Mouse (Mus musculus) MEL (cell line): ENCODE data around the gene Prkar1b. TPM values are rescaled to one million over a fixed set of nuclear protein-coding genes. Genes with fewer than 3 reads are reported as not detected.

Experiments
- DNase-seq: peaks from one replicate; pipeline ENCODE4 v3.0.0; 2011; ENCODE audit warnings: low read depth, low spot score
- H3K27ac ChIP-seq: 2 replicates; pipeline ENCODE4 v1.5.1; 2012; ENCODE audit warnings: low read depth, mild to moderate bottlenecking, control low read depth, low read length, moderate library complexity; ENCODE audit not compliant: control insufficient read depth
- H3K27me3 ChIP-seq, 2 experiments: fragments of 150-350 bp in 1 of 2; sonication (generic) in 1 of 2; 2 replicates each; pipeline ENCODE4 v1.6.1; 2012; ENCODE audit warnings: low read length in 2 of 2, mild to moderate bottlenecking in 2 of 2, improper control_type of control experiment in 1 of 2, moderate library complexity in 1 of 2; ENCODE audit not compliant: insufficient read depth in 2 of 2, control insufficient read depth in 1 of 2
- H3K36me3 ChIP-seq, 2 experiments: 2 replicates each; pipeline ENCODE4 v1.6.1; 2012 to 2014; ENCODE audit warnings: low read length in 2 of 2, improper control_type of control experiment in 1 of 2, inconsistent platforms in 1 of 2, mild to moderate bottlenecking in 1 of 2; ENCODE audit not compliant: insufficient read depth in 2 of 2, control insufficient read depth in 1 of 2
- H3K4me1 ChIP-seq, 2 experiments: fragments of 150-350 bp in 1 of 2; sonication (generic) in 1 of 2; 2 replicates each; pipeline ENCODE4 v1.6.1; 2012; ENCODE audit warnings: low read length in 2 of 2, improper control_type of control experiment in 1 of 2, mild to moderate bottlenecking in 1 of 2; ENCODE audit not compliant: insufficient read depth in 2 of 2, control insufficient read depth in 1 of 2
- H3K4me3 ChIP-seq, 2 experiments: fragments of 150-350 bp in 1 of 2; sonication (generic) in 1 of 2; 2 replicates each; pipeline ENCODE4 v1.5.1; 2012; ENCODE audit warnings: low read depth in 2 of 2, low read length in 2 of 2, mild to moderate bottlenecking in 2 of 2, moderate library complexity in 2 of 2, control low read depth in 1 of 2, improper control_type of control experiment in 1 of 2; ENCODE audit not compliant: control insufficient read depth in 1 of 2, insufficient read depth in 1 of 2
- H3K79me2 ChIP-seq: 2 replicates; pipeline ENCODE4 v1.6.1; 2012; ENCODE audit warnings: mild to moderate bottlenecking, low read length, moderate library complexity; ENCODE audit not compliant: control insufficient read depth, poor library complexity, insufficient read depth
- H3K9ac ChIP-seq: 2 replicates; pipeline ENCODE4 v1.6.1; 2012; ENCODE audit warnings: low read depth, mild to moderate bottlenecking, control low read depth, low read length, moderate library complexity; ENCODE audit not compliant: control insufficient read depth, poor library complexity, severe bottlenecking
- H3K9me3 ChIP-seq: fragments of 150-350 bp; sonication (generic); replicated peaks from 2 replicates; pipeline ENCODE4 v1.6.1; 2012; ENCODE audit warnings: mild to moderate bottlenecking, low read length, improper control_type of control experiment, moderate library complexity; ENCODE audit not compliant: insufficient read depth
- BHLHE40 ChIP-seq: IDR thresholded peaks from 2 replicates; pipeline ENCODE4 v1.6.1; 2012; ENCODE audit warnings: low read depth, mild to moderate bottlenecking, inconsistent platforms, low read length, improper control_type of control experiment, borderline replicate concordance
- CHD1 ChIP-seq: IDR thresholded peaks from 2 replicates; pipeline ENCODE4 v1.6.1; 2012; ENCODE audit warnings: low read depth, mild to moderate bottlenecking, inconsistent platforms, low read length, improper control_type of control experiment
- CHD2 ChIP-seq: IDR thresholded peaks from 2 replicates; pipeline ENCODE4 v1.6.1; 2011; ENCODE audit warnings: low read length, improper control_type of control experiment
- CTCF ChIP-seq, 3 experiments: IDR thresholded peaks in 2 of 3; conservative IDR thresholded peaks in 1 of 3; 2 replicates each; pipeline ENCODE4 v1.5.1; 2011 to 2012; ENCODE audit warnings: low read length in 3 of 3, low read depth in 2 of 3, mild to moderate bottlenecking in 2 of 3, improper control_type of control experiment in 1 of 3, inconsistent platforms in 1 of 3, mixed read lengths in 1 of 3, moderate library complexity in 1 of 3; ENCODE audit not compliant: control insufficient read depth in 1 of 3, insufficient read depth in 1 of 3, poor library complexity in 1 of 3, severe bottlenecking in 1 of 3
- ELF1 ChIP-seq: IDR thresholded peaks from 2 replicates; pipeline ENCODE4 v1.6.1; 2014; ENCODE audit warnings: low read depth, mild to moderate bottlenecking, inconsistent platforms, low read length, improper control_type of control experiment, moderate library complexity
- GATA1 ChIP-seq: IDR thresholded peaks from 2 replicates; pipeline ENCODE4 v1.6.1; 2011; ENCODE audit warnings: low read depth, low read length, improper control_type of control experiment
- HCFC1 ChIP-seq: IDR thresholded peaks from 2 replicates; pipeline ENCODE4 v1.6.1; 2012; ENCODE audit warnings: low read depth, mild to moderate bottlenecking, inconsistent platforms, low read length, improper control_type of control experiment, moderate library complexity
- JUND ChIP-seq: IDR thresholded peaks from 2 replicates; pipeline ENCODE4 v1.6.1; 2011; ENCODE audit warnings: low read depth, mild to moderate bottlenecking, improper control_type of control experiment, low read length
- MAFK ChIP-seq: IDR thresholded peaks from 2 replicates; pipeline ENCODE4 v1.6.1; 2011; ENCODE audit warnings: low read depth, mild to moderate bottlenecking, low read length, improper control_type of control experiment, borderline replicate concordance
- MAX ChIP-seq: IDR thresholded peaks from 2 replicates; pipeline ENCODE4 v1.6.1; 2011; ENCODE audit warnings: low read length, improper control_type of control experiment
- MAZ ChIP-seq: IDR thresholded peaks from 2 replicates; pipeline ENCODE4 v1.6.1; 2012; ENCODE audit warnings: low read depth, mild to moderate bottlenecking, inconsistent platforms, low read length, improper control_type of control experiment
- MXI1 ChIP-seq: IDR thresholded peaks from 2 replicates; pipeline ENCODE4 v1.6.1; 2011; ENCODE audit warnings: mild to moderate bottlenecking, low read depth, low read length, improper control_type of control experiment
- NELFE ChIP-seq: IDR thresholded peaks from 2 replicates; pipeline ENCODE4 v1.6.1; 2011; ENCODE audit warnings: low read depth, low read length, improper control_type of control experiment
- NRF1 ChIP-seq: IDR thresholded peaks from 2 replicates; pipeline ENCODE4 v1.6.1; 2014; ENCODE audit warnings: low read depth, mild to moderate bottlenecking, inconsistent platforms, low read length, improper control_type of control experiment, moderate library complexity; ENCODE audit not compliant: poor library complexity, insufficient read depth, severe bottlenecking
- POLR2A ChIP-seq, 2 experiments: IDR thresholded peaks; 2 replicates each; pipeline ENCODE4 v1.6.1; 2011 to 2012; ENCODE audit warnings: low read length in 2 of 2, mild to moderate bottlenecking in 2 of 2, control low read depth in 1 of 2, improper control_type of control experiment in 1 of 2, low read depth in 1 of 2, moderate library complexity in 1 of 2; ENCODE audit not compliant: control insufficient read depth in 1 of 2, insufficient read depth in 1 of 2, poor library complexity in 1 of 2
- POLR2AphosphoS2 ChIP-seq: IDR thresholded peaks from 2 replicates; pipeline ENCODE4 v1.6.1; 2011; ENCODE audit warnings: low read length, improper control_type of control experiment
- RAD21 ChIP-seq: IDR thresholded peaks from 2 replicates; pipeline ENCODE4 v1.6.1; 2011; ENCODE audit warnings: mild to moderate bottlenecking, low read depth, low read length, improper control_type of control experiment
- RCOR1 ChIP-seq: IDR thresholded peaks from 2 replicates; pipeline ENCODE4 v1.6.1; 2012; ENCODE audit warnings: low read depth, mild to moderate bottlenecking, inconsistent platforms, low read length, improper control_type of control experiment
- SIN3A ChIP-seq: IDR thresholded peaks from 2 replicates; pipeline ENCODE4 v1.6.1; 2012; ENCODE audit warnings: low read length, improper control_type of control experiment, inconsistent platforms
- USF2 ChIP-seq, 2 experiments: IDR thresholded peaks; 2 replicates each; pipeline ENCODE4 v1.6.1; 2011 to 2012; ENCODE audit warnings: improper control_type of control experiment in 2 of 2, low read length in 2 of 2, borderline replicate concordance in 1 of 2, inconsistent platforms in 1 of 2, low read depth in 1 of 2, mild to moderate bottlenecking in 1 of 2; ENCODE audit not compliant: insufficient read depth in 1 of 2
- ZKSCAN1 ChIP-seq: IDR thresholded peaks from 2 replicates; pipeline ENCODE4 v1.6.1; 2012; ENCODE audit warnings: low read depth, mild to moderate bottlenecking, inconsistent platforms, low read length, improper control_type of control experiment, moderate library complexity
- polyA plus RNA-seq, 2 experiments: library from polyadenylated mRNA; stranded (reverse) in 1 of 2; unstranded in 1 of 2; fragments of >175 nt in 1 of 2; fragments of >200 nt in 1 of 2; gene quantifications; 2 replicates each; pipeline versions ENCODE4 v1.2.1 to v1.2.4; 2012; ENCODE audit warnings: low replicate concordance in 2 of 2, low read depth in 1 of 2; ENCODE audit not compliant: insufficient read length in 2 of 2, insufficient read depth in 1 of 2, missing spikeins in 1 of 2
- total RNA-seq: library from RNA; depleted of rRNA; stranded (reverse); fragments of 300-350 nt; gene quantifications from 2 replicates; pipeline ENCODE4 v1.2.3, GENCODE M21; 2012

Gene Prkar1b
- total and polyA plus RNA-seq, 3 experiments, result not detected

GRCm38 (mm10) chr5:139110140-139110855 lies 39.5 kb downstream of the Prkar1b start:
- Histone ChIP-seq H3K36me3 (no peaks in the 10 kb centered on the region), H3K9me3 (no peaks in the 10 kb centered on the region)
- TF ChIP-seq NELFE (no peak), ZKSCAN1 (no peak), RCOR1 (no peak), MAFK (no peak), RAD21 (no peak), MAX (no peak), JUND (no peak)
- TF ChIP-seq, all 39 proteins: peak for 0
- Histone ChIP-seq H3K27me3 (no peaks in the 10 kb centered on the region), H3K4me3 (no peak overlapping the region), H3K9ac (no peak overlapping the region), H3K79me2 (no peaks in the 10 kb centered on the region), H3K27ac (no peak overlapping the region), H3K4me1 (no peaks in the 10 kb centered on the region)
- DNase-seq, result no peak

- H3K4me1 ChIP-seq, result no peaks in the 10 kb centered on the region
- TF ChIP-seq CTCF (IDR thresholded peaks at IDR 0.05 in 2 of 3, conservative IDR thresholded peaks at IDR 0.05 in 1 of 3; ENCODE audit: control insufficient read depth in 1 of 3, insufficient read depth in 1 of 3, low read depth in 2 of 3, low read length in 3 of 3, poor library complexity in 1 of 3, severe bottlenecking in 1 of 3) (peak in 1 of 3 experiments; percentile 29; a peak in 2 of 6 replicates), ZKSCAN1 (no peak)
- TF ChIP-seq, all 39 proteins: peak for 1
- DNase-seq, result no peak
- Histone ChIP-seq H3K79me2 (no peaks in the 10 kb centered on the region), H3K27ac (no peak overlapping the region), H3K27me3 (no peaks in the 10 kb centered on the region), H3K36me3 (no peaks in the 10 kb centered on the region), H3K4me3 (no peak overlapping the region), H3K9me3 (no peaks in the 10 kb centered on the region), H3K9ac (no peak overlapping the region)
Measured at GRCm38 (mm10) chr5:139107815-139108214, 42.0 kb downstream of the Prkar1b start.

- Histone ChIP-seq H3K79me2 (no peaks in the 10 kb centered on the region), H3K4me3 (no peak overlapping the region), H3K9me3 (no peaks in the 10 kb centered on the region), H3K36me3 (peaks cover 0 to 7% of the 10 kb centered on the region in 2 experiments; a peak in 1 of 4 replicates), H3K27ac (no peak overlapping the region), H3K4me1 (peaks cover 0 to 14% of the 10 kb centered on the region in 2 experiments), H3K9ac (no peak overlapping the region), H3K27me3 (no peaks in the 10 kb centered on the region)
- TF ChIP-seq GATA1 (no peak), USF2 (IDR thresholded peaks at IDR 0.05; ENCODE audit: borderline replicate concordance in 1 of 2, insufficient read depth in 1 of 2, low read depth in 1 of 2, low read length in 2 of 2) (no peak), POLR2AphosphoS2 (no peak), ZKSCAN1 (no peak), NELFE (no peak), ELF1 (no peak), JUND (no peak), MAX (no peak), MAFK (no peak), RAD21 (no peak), SIN3A (no peak), CHD1 (no peak), NRF1 (no peak), BHLHE40 (no peak), POLR2A (IDR thresholded peaks at IDR 0.05; ENCODE audit: control insufficient read depth in 1 of 2, insufficient read depth in 1 of 2, low read depth in 1 of 2, low read length in 2 of 2, poor library complexity in 1 of 2) (no peak), HCFC1 (no peak), CHD2 (no peak), MXI1 (no peak), MAZ (no peak)
- DNase-seq, result no peak
Measured at GRCm38 (mm10) chr5:139101783-139102182, 48.0 kb downstream of the Prkar1b start.
